Mouse (Mus musculus): Measurements from ENCODE around the gene Rassf1.

GRCm38 (mm10) chr9:107570016-107570415 is 18.7 kb downstream of the Rassf1 start:
- TF ChIP-seq CTCF (IDR thresholded peaks at IDR 0.05; ENCODE audit: insufficient read depth, low read depth, low read length): no peak
- TF ChIP-seq POLR2A (IDR thresholded peaks at IDR 0.05; ENCODE audit: insufficient read depth, low read depth, low read length): no peak

Measured in olfactory bulb, adult 2 months (tissue).